Mouse (Mus musculus) heart, embryonic 11.5 days (tissue): ENCODE measurements around the gene Dgcr2. TPM values are rescaled to one million over a fixed set of nuclear protein-coding genes. Genes with fewer than 3 reads are reported as not detected.

Experiments
- ATAC-seq: fragments of 200-750 bp; cut with Nextera tagmentation; replicated peaks from 2 replicates; pipeline ENCODE4 v1.8.0; 2017; ENCODE audit warnings: moderate library complexity; ENCODE audit not compliant: insufficient number of reproducible peaks, low FRiP score, low TSS enrichment
- H3K27ac ChIP-seq: fragments of 300-500 bp; sonication (generic); 2 replicates; pipeline ENCODE4 v1.5.1; 2014; ENCODE audit warnings: mild to moderate bottlenecking, low read depth, low read length
- H3K27me3 ChIP-seq: fragments of 300-500 bp; sonication (generic); 2 replicates; pipeline ENCODE4 v1.6.1; 2014; ENCODE audit warnings: mild to moderate bottlenecking, low read length, mixed read lengths; ENCODE audit not compliant: control insufficient read depth, insufficient read depth
- H3K36me3 ChIP-seq: fragments of 300-500 bp; sonication (generic); 2 replicates; pipeline ENCODE4 v1.6.1; 2014; ENCODE audit warnings: mild to moderate bottlenecking, low read length, moderate library complexity, mixed read lengths; ENCODE audit not compliant: control insufficient read depth, insufficient read depth
- H3K4me1 ChIP-seq: fragments of 300-500 bp; sonication (generic); 2 replicates; pipeline ENCODE4 v1.6.1; 2014; ENCODE audit warnings: low read length; ENCODE audit not compliant: control insufficient read depth, insufficient read depth
- H3K4me2 ChIP-seq: fragments of 300-500 bp; sonication (generic); 2 replicates; pipeline ENCODE4 v1.6.1; 2014; ENCODE audit warnings: mild to moderate bottlenecking, moderate library complexity
- H3K4me3 ChIP-seq: fragments of 300-500 bp; sonication (generic); 2 replicates; pipeline ENCODE4 v1.5.1; 2014; ENCODE audit warnings: low read depth, low read length
- H3K9ac ChIP-seq: fragments of 300-500 bp; sonication (generic); 2 replicates; pipeline ENCODE4 v1.6.1; 2014; ENCODE audit warnings: mild to moderate bottlenecking, low read depth, low read length, moderate library complexity
- H3K9me3 ChIP-seq: fragments of 300-500 bp; sonication (generic); replicated peaks from 2 replicates; pipeline ENCODE4 v1.6.1; 2016; ENCODE audit warnings: low read length; ENCODE audit not compliant: control insufficient read depth
- WGBS: fragments of 180-500 bp; shearing (Covaris S2); extraction: QIAGEN DNeasy Blood & Tissue Kit; methylation state at CpG from one replicate; pipeline ENCODE4 v1.1.7; 2014; ENCODE audit not compliant: insufficient replicate concordance; 5-methylcytosine and 5-hydroxymethylcytosine counted together
- polyA plus RNA-seq: library from polyadenylated mRNA; unstranded; fragments of >200 nt; fragmentation: Nextera tagmentation; extraction: Ambion mirVana; gene quantifications from 2 replicates; pipeline ENCODE4 v1.2.1, GENCODE M21; 2014

Dgcr2 gene
- 44.8 and 49.9 TPM in 2 replicates for polyA plus RNA-seq

- Histone ChIP-seq H3K9me3 (no peaks in the 10 kb centered on the region), H3K27ac (no peak within 1 kb of the TSS), H3K36me3 (peaks cover 20% of the 10 kb centered on the region), H3K4me2 (no peak within 1 kb of the TSS), H3K4me3 (no peak within 1 kb of the TSS), H3K27me3 (no peaks in the 10 kb centered on the region), H3K9ac (no peak within 1 kb of the TSS), H3K4me1 (no peaks in the 10 kb centered on the region)
- WGBS = 89% methylated on average over 14 of the region's 14 CpGs
- no peak for ATAC-seq
Measured at GRCm38 (mm10) chr16:17898462-17898861, at the start of gene Dgcr2, which contains the start of gene Tssk2. Gene Dgcr2 (minus strand): TSS chr16:17898562. Gene Tssk2 (plus strand): TSS chr16:17898637.

- 54% methylated on average over 7 of the region's 7 CpGs for WGBS
- no peak for ATAC-seq
- H3K9me3 ChIP-seq = no peaks in the 10 kb centered on the region
Measured at GRCm38 (mm10) chr16:17945081-17945831, 46.9 kb upstream of the Dgcr2 start.

GRCm38 (mm10) chr16:17943466-17943865, 45.1 kb upstream of the Dgcr2 start:
- Histone ChIP-seq H3K27ac (no peak overlapping the region), H3K36me3 (no peaks in the 10 kb centered on the region), H3K4me2 (no peak overlapping the region), H3K9me3 (no peaks in the 10 kb centered on the region), H3K4me1 (no peaks in the 10 kb centered on the region; the same call in 1 of the 2 replicates), H3K27me3 (peaks cover under 1% of the 10 kb centered on the region; the same call in 1 of the 2 replicates), H3K4me3 (no peak overlapping the region), H3K9ac (no peak overlapping the region)
- no peak for ATAC-seq
- WGBS = 65% methylated on average over 8 of the region's 8 CpGs

More at GRCm38 (mm10) chr16:17945081-17945831, 46.9 kb upstream of the Dgcr2 start:
- Histone ChIP-seq H3K27ac (no peak overlapping the region), H3K36me3 (no peaks in the 10 kb centered on the region), H3K4me2 (no peak overlapping the region), H3K4me1 (no peaks in the 10 kb centered on the region), H3K4me3 (no peak overlapping the region), H3K27me3 (no peaks in the 10 kb centered on the region), H3K9ac (no peak overlapping the region)

- Histone ChIP-seq H3K4me3 (no peak overlapping the region), H3K36me3 (no peaks in the 10 kb centered on the region), H3K4me2 (no peak overlapping the region), H3K27me3 (peaks cover 15% of the 10 kb centered on the region), H3K4me1 (peaks cover 7% of the 10 kb centered on the region), H3K9me3 (no peaks in the 10 kb centered on the region), H3K9ac (no peak overlapping the region), H3K27ac (no peak overlapping the region)
- no peak for ATAC-seq
- 42% methylated on average over 9 of the region's 9 CpGs for WGBS
Measured at GRCm38 (mm10) chr16:17939255-17939751, 40.9 kb upstream of the Dgcr2 start.

- no peak overlapping the region for H3K9ac ChIP-seq
- H3K27ac ChIP-seq = no peak overlapping the region
- peak overlapping the region; percentile 22; the same call in 1 of the 2 replicates for H3K4me2 ChIP-seq
- WGBS = 9% methylated on average over 7 of the region's 7 CpGs
- H3K9me3 ChIP-seq = no peaks in the 10 kb centered on the region
- H3K4me3 ChIP-seq = no peak overlapping the region
- H3K27me3 ChIP-seq = peaks cover 15% of the 10 kb centered on the region
- H3K4me1 ChIP-seq = peaks cover 7% of the 10 kb centered on the region
- H3K36me3 ChIP-seq = no peaks in the 10 kb centered on the region
- peak; percentile 63; the same call in 1 of the 2 replicates for ATAC-seq
Measured at GRCm38 (mm10) chr16:17938821-17939220, 40.5 kb upstream of the Dgcr2 start.

GRCm38 (mm10) chr16:17938187-17938586, 39.8 kb upstream of the Dgcr2 start:
- no peaks in the 10 kb centered on the region for H3K36me3 ChIP-seq
- 53% methylated on average over 7 of the region's 7 CpGs for WGBS
- no peak overlapping the region for H3K4me2 ChIP-seq
- H3K9ac ChIP-seq = no peak overlapping the region
- H3K27ac ChIP-seq = no peak overlapping the region
- H3K9me3 ChIP-seq = no peaks in the 10 kb centered on the region
- H3K4me1 ChIP-seq = peaks cover 7% of the 10 kb centered on the region
- peaks cover 15% of the 10 kb centered on the region for H3K27me3 ChIP-seq
- no peak for ATAC-seq
- H3K4me3 ChIP-seq = no peak overlapping the region

GRCm38 (mm10) chr16:17936776-17937175, 38.4 kb upstream of the Dgcr2 start:
- Histone ChIP-seq H3K27me3 (peaks cover 15% of the 10 kb centered on the region), H3K4me2 (no peak overlapping the region), H3K4me3 (no peak overlapping the region), H3K9ac (no peak overlapping the region), H3K36me3 (no peaks in the 10 kb centered on the region), H3K4me1 (peaks cover 7% of the 10 kb centered on the region), H3K9me3 (no peaks in the 10 kb centered on the region), H3K27ac (no peak overlapping the region)
- 76% methylated on average over 10 of the region's 10 CpGs for WGBS
- no peak for ATAC-seq

GRCm38 (mm10) chr16:17934445-17934910, 36.1 kb upstream of the Dgcr2 start:
- Histone ChIP-seq H3K36me3 (no peaks in the 10 kb centered on the region), H3K4me2 (no peak overlapping the region), H3K9ac (no peak overlapping the region), H3K27ac (no peak overlapping the region), H3K9me3 (no peaks in the 10 kb centered on the region), H3K4me3 (no peak overlapping the region), H3K27me3 (peaks cover 15% of the 10 kb centered on the region), H3K4me1 (peaks cover 7% of the 10 kb centered on the region)
- 58% methylated on average over 3 of the region's 3 CpGs for WGBS
- ATAC-seq = no peak
